Mouse (Mus musculus) lung, embryonic 16.5 days (tissue): ENCODE data around the gene Cpxm1. TPM values are rescaled to one million over a fixed set of nuclear protein-coding genes. Genes with fewer than 3 reads are reported as not detected.
"Not testable (repeated sequence)": the region's sequence is repeated elsewhere in the genome, so short reads cannot be mapped to it uniquely, and the experiment has no call there.

Experiments used
- ATAC-seq: fragments of 200-750 bp; cut with Nextera tagmentation; 2 replicates; pipeline ENCODE4 v1.8.0; 2017; ENCODE audit warnings: low read depth, mild to moderate bottlenecking, moderate library complexity
- H3K27ac ChIP-seq: fragments of 300-500 bp; sonication (generic); 2 replicates; pipeline ENCODE4 v1.5.1; 2014; ENCODE audit warnings: mild to moderate bottlenecking, control low read depth, low read length
- H3K27me3 ChIP-seq: fragments of 300-500 bp; sonication (generic); 2 replicates; pipeline ENCODE4 v1.6.1; 2014; ENCODE audit warnings: low read depth, low read length, mixed read lengths; ENCODE audit not compliant: control insufficient read depth, insufficient read depth
- H3K36me3 ChIP-seq: fragments of 300-500 bp; sonication (generic); 2 replicates; pipeline ENCODE4 v1.6.1; 2014; ENCODE audit warnings: low read length; ENCODE audit not compliant: control insufficient read depth, insufficient read depth
- H3K4me1 ChIP-seq: fragments of 300-500 bp; sonication (generic); replicated peaks from 2 replicates; pipeline ENCODE4 v1.6.1; 2014; ENCODE audit warnings: low read length, mixed read lengths; ENCODE audit not compliant: control insufficient read depth, insufficient read depth
- H3K4me2 ChIP-seq: fragments of 300-500 bp; sonication (generic); 2 replicates; pipeline ENCODE4 v1.6.1; 2014; ENCODE audit warnings: low read depth, low read length, control low read depth
- H3K4me3 ChIP-seq: fragments of 300-500 bp; sonication (generic); 2 replicates; pipeline ENCODE4 v1.5.1; 2014; ENCODE audit warnings: mild to moderate bottlenecking, low read length, control low read depth
- H3K9ac ChIP-seq: fragments of 300-500 bp; sonication (generic); 2 replicates; pipeline ENCODE4 v1.6.1; 2014; ENCODE audit warnings: low read length, control low read depth
- H3K9me3 ChIP-seq: fragments of 300-500 bp; sonication (generic); 2 replicates; pipeline ENCODE4 v1.6.1; 2016; ENCODE audit warnings: low read length; ENCODE audit not compliant: control insufficient read depth
- WGBS: fragments of 180-500 bp; shearing (Covaris S2); extraction: QIAGEN DNeasy Blood & Tissue Kit; methylation state at CpG from one replicate; pipeline ENCODE4 v1.1.7; 2014; 5-methylcytosine and 5-hydroxymethylcytosine counted together
- polyA plus RNA-seq: library from polyadenylated mRNA; unstranded; fragments of >200 nt; fragmentation: Nextera tagmentation; extraction: Ambion mirVana; gene quantifications from 2 replicates; pipeline ENCODE4 v1.2.1, GENCODE M21; 2015

Gene Cpxm1
- polyA plus RNA-seq, 1 experiment from 2014 or later = 65.8 TPM

DNA sequence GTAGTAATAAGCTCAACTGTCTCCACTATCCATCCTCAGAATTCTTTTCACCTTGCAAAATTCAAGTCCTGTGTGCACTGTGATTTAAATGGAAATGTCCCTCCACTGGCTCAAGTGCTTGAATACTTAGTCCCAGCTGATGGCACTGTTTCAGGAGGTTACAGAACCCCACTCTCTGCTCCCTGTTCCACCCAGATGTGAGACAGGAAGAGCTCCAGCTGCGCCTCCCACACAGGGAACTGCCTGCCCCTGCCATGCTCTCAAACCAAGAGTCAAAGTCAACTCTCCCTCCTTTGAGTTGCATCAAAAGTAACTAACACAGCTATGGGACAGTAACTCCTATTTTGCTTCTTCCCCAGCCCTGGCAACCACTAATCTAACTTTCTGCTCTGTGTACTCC is 11.2 kb downstream of the Cpxm1 start:
- no peak overlapping the region for H3K4me3 ChIP-seq
- H3K36me3 ChIP-seq = no peaks in the 10 kb centered on the region
- no peaks in the 10 kb centered on the region for H3K9me3 ChIP-seq
- H3K4me2 ChIP-seq = no peak overlapping the region
- H3K27ac ChIP-seq = no peak overlapping the region
- WGBS = 64% methylated on average over 1 of the region's 1 CpGs
- no peak for ATAC-seq
- no peaks in the 10 kb centered on the region for H3K4me1 ChIP-seq
- no peaks in the 10 kb centered on the region for H3K27me3 ChIP-seq
- H3K9ac ChIP-seq = no peak overlapping the region

DNA sequence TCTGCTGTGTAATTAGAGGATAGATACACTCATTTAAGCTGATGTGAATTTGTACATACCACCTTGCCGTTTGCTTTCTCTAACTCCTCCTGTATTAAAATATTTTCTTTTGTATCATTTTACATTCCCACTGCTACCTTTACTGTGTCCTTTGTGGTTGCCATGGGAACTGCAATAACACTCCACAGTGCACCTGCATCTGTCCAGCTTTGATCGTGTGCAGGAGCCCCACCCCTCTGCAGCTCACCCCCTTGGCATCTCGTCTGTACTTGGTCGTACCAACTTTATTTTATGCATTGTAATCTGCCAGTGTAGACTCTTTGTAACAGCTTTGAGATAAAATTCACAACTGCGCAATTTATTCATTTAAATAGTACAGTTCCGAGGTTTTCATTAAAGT is 13.5 kb downstream of the Cpxm1 start:
- Histone ChIP-seq H3K27ac (no peak overlapping the region), H3K36me3 (no peaks in the 10 kb centered on the region), H3K9me3 (no peaks in the 10 kb centered on the region), H3K4me3 (no peak overlapping the region), H3K4me1 (no peaks in the 10 kb centered on the region), H3K4me2 (no peak overlapping the region), H3K9ac (no peak overlapping the region), H3K27me3 (no peaks in the 10 kb centered on the region)
- no peak for ATAC-seq
- WGBS = 61% methylated on average over 6 of the region's 6 CpGs

DNA sequence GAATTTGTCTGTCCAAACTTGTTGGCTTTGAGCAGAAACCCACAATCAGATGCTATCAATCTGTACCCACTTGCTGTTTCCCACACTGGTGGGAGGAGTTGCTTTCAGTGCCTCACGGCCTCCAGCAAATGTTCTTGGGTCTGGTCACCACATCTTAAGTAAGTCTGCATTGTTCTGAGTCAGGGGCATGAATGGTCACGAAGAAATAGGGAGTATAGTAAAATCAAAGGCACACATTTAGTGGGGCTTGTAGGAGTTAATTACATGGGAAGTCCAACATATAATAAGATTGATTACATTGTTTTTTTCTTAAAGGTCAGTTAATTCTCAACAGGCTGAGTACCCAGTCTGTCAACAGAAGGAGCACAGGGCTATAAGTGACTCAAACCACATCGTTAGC is 14.2 kb downstream of the Cpxm1 start:
- Histone ChIP-seq H3K4me3 (no peak overlapping the region), H3K9me3 (no peaks in the 10 kb centered on the region), H3K27me3 (no peaks in the 10 kb centered on the region), H3K4me2 (no peak overlapping the region), H3K27ac (no peak overlapping the region), H3K36me3 (no peaks in the 10 kb centered on the region), H3K4me1 (no peaks in the 10 kb centered on the region), H3K9ac (no peak overlapping the region)
- 54% methylated on average over 3 of the region's 3 CpGs for WGBS
- ATAC-seq = no peak

DNA sequence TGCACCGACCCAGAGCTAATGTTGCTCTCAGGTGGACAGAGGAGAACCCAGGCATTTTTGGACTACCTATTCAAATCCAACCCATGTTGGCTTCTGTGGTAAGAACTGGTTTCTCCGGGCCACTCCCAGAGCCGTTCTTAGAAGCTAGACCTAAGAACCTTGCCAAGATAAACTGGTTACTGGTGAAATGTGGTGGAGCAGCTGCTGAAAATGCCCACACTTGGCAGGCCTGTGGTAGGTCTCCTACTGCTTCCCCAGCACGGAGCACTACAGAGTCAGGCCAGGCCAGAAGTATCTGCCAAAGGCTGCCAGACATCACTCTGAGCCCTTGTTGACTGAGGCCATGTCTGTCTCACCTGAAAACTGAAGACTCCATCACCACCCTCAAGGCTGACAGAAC is 22.4 kb downstream of the Cpxm1 start:
- WGBS = 83% methylated on average over 4 of the region's 4 CpGs
- Histone ChIP-seq H3K36me3 (no peaks in the 10 kb centered on the region), H3K4me2 (no peak overlapping the region), H3K9ac (no peak overlapping the region), H3K4me3 (no peak overlapping the region), H3K27me3 (no peaks in the 10 kb centered on the region), H3K27ac (no peak overlapping the region), H3K4me1 (no peaks in the 10 kb centered on the region), H3K9me3 (no peaks in the 10 kb centered on the region)
- no peak for ATAC-seq

DNA sequence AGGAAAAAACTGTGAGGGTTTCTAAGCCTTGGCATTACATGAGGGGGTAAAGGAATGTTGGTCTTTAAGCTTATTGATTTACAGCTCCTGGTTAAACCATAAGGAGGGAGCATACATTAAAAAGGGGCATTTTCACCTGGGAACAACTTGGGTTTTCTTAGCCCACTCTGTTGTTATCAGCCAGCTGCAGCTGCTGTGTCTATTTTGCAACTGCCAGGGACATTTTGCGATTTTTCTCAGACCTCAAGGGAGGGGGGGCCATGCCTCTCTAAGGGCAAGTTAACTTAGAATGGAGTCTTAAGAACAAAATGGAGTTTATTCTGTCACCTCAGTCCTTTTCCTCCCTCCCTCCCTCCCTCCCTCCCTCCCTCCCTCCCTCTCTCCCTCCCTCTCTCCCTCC is 24.3 kb downstream of the Cpxm1 start:
- H3K36me3 ChIP-seq, H3K27me3 ChIP-seq, H3K4me2 ChIP-seq, H3K9me3 ChIP-seq, H3K9ac ChIP-seq, H3K4me3 ChIP-seq, H3K4me1 ChIP-seq, ATAC-seq, H3K27ac ChIP-seq: not testable (repeated sequence)
- 50% methylated on average over 1 of the region's 1 CpGs for WGBS

DNA sequence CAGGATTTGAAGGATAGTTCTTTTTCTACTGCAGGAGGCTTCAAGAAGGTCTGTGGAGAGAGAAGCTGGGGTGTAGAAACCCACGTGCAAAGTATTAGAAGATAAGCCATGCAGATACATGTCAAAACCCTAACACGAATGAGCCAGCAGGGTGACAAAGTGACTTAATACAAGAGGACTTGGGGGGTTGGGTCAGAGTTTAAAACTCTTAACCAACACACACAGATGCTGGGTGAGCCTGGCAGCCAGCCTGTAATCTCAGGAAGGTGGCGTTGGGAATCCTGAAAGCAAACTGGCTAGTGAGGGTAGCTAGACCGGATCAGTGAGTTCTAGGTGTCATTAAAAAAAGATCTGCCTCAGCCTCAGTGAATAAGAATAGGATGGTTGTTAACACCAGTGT is 30.0 kb downstream of the Cpxm1 start:
- no peak for ATAC-seq
- 49% methylated on average over 4 of the region's 4 CpGs for WGBS
- Histone ChIP-seq H3K27me3 (peaks cover 18% of the 10 kb centered on the region), H3K4me2 (no peak overlapping the region), H3K4me1 (no peaks in the 10 kb centered on the region), H3K9me3 (no peaks in the 10 kb centered on the region), H3K36me3 (no peaks in the 10 kb centered on the region), H3K4me3 (no peak overlapping the region), H3K9ac (no peak overlapping the region), H3K27ac (no peak overlapping the region)

DNA sequence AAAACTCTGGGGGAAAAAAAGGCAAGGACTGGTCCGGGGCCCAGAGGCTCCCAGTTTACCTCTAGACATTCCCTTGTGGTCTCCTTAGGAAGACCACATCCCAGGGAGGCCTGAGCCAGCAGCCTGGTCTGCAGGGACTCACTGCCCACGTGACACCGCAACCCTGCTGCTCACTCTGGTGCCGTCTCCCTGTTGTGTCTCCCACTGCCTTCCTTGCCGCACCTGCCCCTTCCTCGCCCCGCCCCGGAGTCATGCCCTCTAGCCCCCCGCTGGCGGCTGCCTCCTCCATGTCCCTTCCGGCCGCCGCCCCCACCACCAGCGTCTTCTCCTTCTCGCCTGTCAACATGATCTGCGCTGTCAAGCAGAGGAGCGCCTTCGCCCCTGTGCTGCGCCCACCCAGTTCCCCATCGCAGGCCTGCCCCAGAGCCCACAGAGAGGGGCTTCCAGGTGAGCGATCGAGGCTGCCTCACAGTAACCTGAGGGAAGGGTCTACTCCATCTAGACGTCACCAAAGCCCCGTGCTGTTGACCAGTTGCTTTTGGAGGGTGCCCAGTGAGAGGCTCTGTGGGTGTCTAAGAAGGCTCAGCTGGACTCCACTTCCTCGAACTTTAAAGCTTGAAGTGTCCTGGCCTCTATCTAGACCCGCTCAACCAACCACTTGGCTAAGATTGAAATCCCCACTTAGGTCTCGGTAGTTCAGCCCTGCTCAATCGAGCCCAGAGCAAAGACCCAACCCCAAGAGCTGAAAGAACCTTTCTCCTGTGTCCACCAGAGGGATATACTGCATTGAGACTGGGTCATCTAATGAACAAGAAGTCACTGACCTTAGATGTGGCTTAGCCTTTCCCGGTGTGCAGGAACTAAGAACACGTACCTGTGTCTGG is 31.9 kb downstream of the Cpxm1 start:
- Histone ChIP-seq H3K9ac (peak overlapping the region; percentile 38), H3K27me3 (peaks cover 34% of the 10 kb centered on the region)

DNA sequence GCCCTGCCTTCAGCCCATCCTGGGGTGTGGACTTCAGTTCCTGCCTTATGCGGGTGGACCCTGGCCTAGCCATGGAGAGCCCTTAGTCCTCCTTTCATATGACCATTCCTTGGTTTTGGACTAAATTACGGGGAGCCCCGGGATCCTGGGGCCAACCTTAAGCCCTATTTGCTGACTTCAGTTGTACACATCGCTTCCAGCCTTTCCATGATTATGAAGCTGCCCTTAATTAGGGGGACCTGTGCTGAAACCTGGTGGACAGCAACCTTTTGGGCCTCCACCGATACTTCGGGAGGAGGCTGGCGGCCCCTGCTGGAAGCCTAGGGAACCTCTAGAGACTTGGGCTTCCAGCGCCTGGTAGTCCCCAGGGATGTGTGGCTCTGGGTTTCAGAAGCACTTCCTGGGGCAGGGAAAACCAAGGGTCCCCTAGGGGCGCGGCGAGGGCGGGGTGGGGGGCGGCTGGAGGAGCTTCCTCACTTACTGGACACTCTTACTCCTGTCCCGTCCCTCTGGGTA is 34.8 kb downstream of the Cpxm1 start:
- Histone ChIP-seq H3K9me3 (no peaks in the 10 kb centered on the region), H3K27ac (no peak overlapping the region), H3K9ac (no peak overlapping the region), H3K4me2 (no peak overlapping the region), H3K4me1 (no peaks in the 10 kb centered on the region), H3K36me3 (no peaks in the 10 kb centered on the region), H3K27me3 (peaks cover 46% of the 10 kb centered on the region), H3K4me3 (no peak overlapping the region)
- WGBS = 5% methylated on average over 14 of the region's 14 CpGs
- 0 out of 2 replicates have a peak, but pooled peaks have one; percentile 48 for ATAC-seq

More for the DNA sequence above, 31.9 kb downstream of the Cpxm1 start:
- Histone ChIP-seq H3K4me1 (no peaks in the 10 kb centered on the region), H3K9me3 (no peaks in the 10 kb centered on the region), H3K4me2 (peak overlapping the region; percentile 70), H3K27ac (no peak overlapping the region), H3K4me3 (peak overlapping the region; percentile 46), H3K36me3 (no peaks in the 10 kb centered on the region)
- peak; percentile 64 for ATAC-seq
- WGBS = 7% methylated on average over 30 of the region's 30 CpGs

DNA sequence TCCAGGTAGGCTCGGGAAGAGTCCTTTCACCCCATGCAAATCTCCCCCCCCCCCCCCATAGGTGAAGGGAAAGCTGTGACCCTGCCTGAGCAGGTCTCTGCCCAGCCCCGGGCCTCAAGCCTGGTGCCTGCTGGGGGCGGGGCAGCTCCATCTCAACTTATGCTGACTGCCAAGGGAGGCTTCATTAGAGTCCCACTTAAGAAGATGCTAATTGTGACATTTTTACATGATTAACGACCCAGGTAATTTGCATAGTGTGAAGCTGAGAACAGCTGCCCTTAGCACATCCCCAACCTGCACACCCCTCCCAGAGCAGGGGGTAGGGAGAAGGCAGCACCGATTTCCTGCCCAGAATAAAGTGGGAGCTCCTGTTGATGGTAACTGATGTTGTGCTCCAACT is 38.5 kb downstream of the Cpxm1 start:
- H3K4me3 ChIP-seq = no peak overlapping the region
- H3K27me3 ChIP-seq = peaks cover 42% of the 10 kb centered on the region
- H3K27ac ChIP-seq = no peak overlapping the region
- no peak for ATAC-seq
- no peaks in the 10 kb centered on the region for H3K9me3 ChIP-seq
- no peak overlapping the region for H3K9ac ChIP-seq
- H3K36me3 ChIP-seq = no peaks in the 10 kb centered on the region
- H3K4me2 ChIP-seq = no peak overlapping the region
- no peaks in the 10 kb centered on the region for H3K4me1 ChIP-seq
- 7% methylated on average over 5 of the region's 5 CpGs for WGBS
